Mouse (Mus musculus) myocyte (in vitro differentiated cells): Measurements from ENCODE around the gene A730049H05Rik.

Experiments
- CEBPB ChIP-seq: IDR thresholded peaks from 2 replicates; pipeline ENCODE4 v1.6.1; 2011; ENCODE audit warnings: mild to moderate bottlenecking, moderate library complexity; ENCODE audit not compliant: poor library complexity, insufficient read depth, severe bottlenecking
- E2F4 ChIP-seq: IDR thresholded peaks from one replicate; pipeline ENCODE4 v1.6.1; 2011; ENCODE audit warnings: mild to moderate bottlenecking, control low read depth, moderate library complexity; ENCODE audit not compliant: insufficient read depth
- MAX ChIP-seq: IDR thresholded peaks from one replicate; pipeline ENCODE4 v1.6.1; 2011; ENCODE audit warnings: low read depth, mild to moderate bottlenecking, control low read depth
- MYOD1 ChIP-seq, 3 experiments: IDR thresholded peaks; one replicate each; pipeline ENCODE4 v1.6.1; 2011; ENCODE audit warnings: control low read depth in 2 of 3, low read depth in 2 of 3, mild to moderate bottlenecking in 2 of 3, moderate library complexity in 1 of 3; ENCODE audit not compliant: insufficient read length in 2 of 3, control insufficient read depth in 1 of 3
- MYOG ChIP-seq, 3 experiments: IDR thresholded peaks; one replicate each; pipeline ENCODE4 v1.6.1; 2011; ENCODE audit warnings: control low read depth in 2 of 3, low read depth in 2 of 3, mild to moderate bottlenecking in 2 of 3; ENCODE audit not compliant: insufficient read length in 2 of 3, control insufficient read depth in 1 of 3, insufficient read depth in 1 of 3
- POLR2A ChIP-seq: IDR thresholded peaks from one replicate; pipeline ENCODE4 v1.6.1; 2011; ENCODE audit warnings: low read depth, mild to moderate bottlenecking, control low read depth, moderate library complexity; ENCODE audit not compliant: insufficient read length
- POLR2AphosphoS2 ChIP-seq: IDR thresholded peaks from one replicate; pipeline ENCODE4 v1.6.1; 2011; ENCODE audit warnings: low read depth, control low read depth; ENCODE audit not compliant: insufficient read length
- REST ChIP-seq: IDR thresholded peaks from one replicate; pipeline ENCODE4 v1.6.1; 2011; ENCODE audit warnings: mild to moderate bottlenecking, control low read depth, moderate library complexity; ENCODE audit not compliant: insufficient read depth, insufficient read length
- SRF ChIP-seq: IDR thresholded peaks from one replicate; pipeline ENCODE4 v1.6.1; 2011; ENCODE audit warnings: low read depth; ENCODE audit not compliant: control insufficient read depth, insufficient read length
- TCF12 ChIP-seq: IDR thresholded peaks from one replicate; pipeline ENCODE4 v1.6.1; 2011; ENCODE audit warnings: mild to moderate bottlenecking, control low read depth; ENCODE audit not compliant: poor library complexity, insufficient read depth, severe bottlenecking
- TCF3 ChIP-seq: IDR thresholded peaks from one replicate; pipeline ENCODE4 v1.6.1; 2011; ENCODE audit warnings: low read depth, control low read depth; ENCODE audit not compliant: insufficient read length
- USF1 ChIP-seq: IDR thresholded peaks from one replicate; pipeline ENCODE4 v1.6.1; 2011; ENCODE audit warnings: low read depth, mild to moderate bottlenecking, control low read depth, moderate library complexity

DNA sequence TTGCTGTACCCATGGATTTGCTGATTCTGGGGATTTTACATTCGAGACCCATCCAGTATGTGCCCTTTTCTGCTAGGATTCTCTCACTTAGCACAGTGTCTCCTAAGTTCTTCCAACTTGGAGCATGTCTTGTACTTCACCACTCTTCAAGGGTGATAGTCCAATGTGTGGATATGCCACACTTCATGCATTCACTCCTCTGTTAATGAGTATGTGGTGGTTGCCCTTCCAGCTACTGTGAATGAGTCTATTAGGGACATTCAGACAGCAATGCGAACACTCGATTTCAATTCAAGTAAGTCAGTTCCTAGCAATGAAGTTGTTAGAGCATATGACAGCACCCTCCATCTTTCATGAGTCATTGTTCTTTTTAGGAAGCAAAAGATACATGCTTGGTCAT lies 6.5 kb upstream of the A730049H05Rik start:
- TF ChIP-seq POLR2A: no peak
- TF ChIP-seq CEBPB: no peak
- no peak for TF ChIP-seq MAX
- no peak for TF ChIP-seq TCF12
- no peak for TF ChIP-seq POLR2AphosphoS2
- TF ChIP-seq E2F4: no peak
- no peak for TF ChIP-seq TCF3
- TF ChIP-seq MYOG (IDR thresholded peaks at IDR 0.05; ENCODE audit: control insufficient read depth in 1 of 3, insufficient read depth in 1 of 3, insufficient read length in 2 of 3, low read depth in 2 of 3): no peak
- no peak for TF ChIP-seq SRF
- TF ChIP-seq USF1: no peak
- TF ChIP-seq REST: no peak
- no peak for TF ChIP-seq MYOD1 (IDR thresholded peaks at IDR 0.05; ENCODE audit: control insufficient read depth in 1 of 3, insufficient read length in 2 of 3, low read depth in 2 of 3)
